ENCODE assay signal across 16 mouse cellular contexts in the genomic region with DNA sequence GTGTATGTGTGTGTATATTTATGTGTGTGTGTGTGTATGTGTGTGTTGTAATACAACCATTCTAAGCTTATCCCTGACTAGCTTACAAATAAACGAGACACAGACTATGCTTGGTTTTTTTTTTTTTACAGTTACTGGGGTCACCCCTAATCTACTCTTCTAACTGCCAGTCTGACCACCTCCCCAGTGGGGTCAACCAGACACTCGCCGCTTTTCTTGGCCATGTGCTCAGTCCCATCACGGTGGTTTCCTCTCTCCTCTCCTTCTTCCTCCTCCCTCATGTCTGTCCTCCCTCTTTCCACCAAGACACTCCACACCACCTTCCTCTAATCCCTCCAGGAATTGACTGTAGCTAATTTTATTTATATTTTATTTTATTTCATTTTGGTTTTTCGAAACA.
"Had no signal": no experiment of that assay in that cellular context is flagged by ENCODE, and none has a peak within 500 bp of the region (broad histone marks: within the 10 kb centered on the region; RNA-seq: fewer than 3 reads in every experiment).

No protein-coding gene starts in this region.

- DNase-seq: retina, postnatal 1 day; right cerebral cortex, adult 18-20 months; right cerebral cortex, postnatal 14 days; right cerebral cortex, postnatal 25 days; right cerebral cortex, postnatal 4 days; spleen, adult 18-20 months; thymus, adult 18-20 months; thymus, adult 2 months; thymus, postnatal 14 days; thymus, postnatal 25 days; thymus, postnatal 36 days; thymus, postnatal 4 days had no signal

- H3K4me3 ChIP-seq: neural tube, embryonic 13.5 days; neural tube, embryonic 15.5 days; stomach, embryonic 15.5 days had no signal

- H3K4me2 ChIP-seq: neural tube, embryonic 13.5 days; neural tube, embryonic 15.5 days; stomach, embryonic 15.5 days had no signal

- H3K4me1 ChIP-seq: neural tube, embryonic 13.5 days; neural tube, embryonic 15.5 days; stomach, embryonic 15.5 days had no signal

- H3K27ac ChIP-seq: neural tube, embryonic 13.5 days; neural tube, embryonic 15.5 days; stomach, embryonic 15.5 days; stomach, postnatal 0 days had no signal

- H3K27me3 ChIP-seq: neural tube, embryonic 13.5 days; neural tube, embryonic 15.5 days; stomach, embryonic 15.5 days had no signal

- H3K9ac ChIP-seq: neural tube, embryonic 13.5 days; neural tube, embryonic 15.5 days; stomach, embryonic 15.5 days had no signal

- H3K9me3 ChIP-seq: neural tube, embryonic 13.5 days; neural tube, embryonic 15.5 days; stomach, embryonic 15.5 days had no signal

- H3K36me3 ChIP-seq: neural tube, embryonic 13.5 days; neural tube, embryonic 15.5 days; stomach, embryonic 15.5 days had no signal
